Mouse (Mus musculus): ENCODE results near the gene Fastkd3. TPM values are rescaled to one million over a fixed set of nuclear protein-coding genes. Genes with fewer than 3 reads are reported as not detected.
"Not testable (repeated sequence)": the region's sequence is repeated elsewhere in the genome, so short reads cannot be mapped to it uniquely, and the experiment has no call there.

Fastkd3 gene
- 25.0 and 27.3 TPM in 2 replicates for polyA plus RNA-seq (2014; fragmentation: Nextera tagmentation; extraction: Ambion mirVana)

GRCm38 (mm10) chr13:68581747-68582516 is at the start of gene Fastkd3, which contains the start of gene Mtrr:
Fastkd3 (plus strand) TSS chr13:68582234.
Mtrr (minus strand) TSS chr13:68582149.
- Histone ChIP-seq H3K4me3 (replicated peaks; ENCODE audit: low read depth, low read length) (peak within 1 kb of the TSS; percentile 83), H3K4me2 (ENCODE audit: low read length) (peak within 1 kb of the TSS; percentile 91), H3K4me1 (ENCODE audit: control insufficient read depth, insufficient read depth, low read length) (peaks cover 7% of the 10 kb centered on the region), H3K9me3 (ENCODE audit: control insufficient read depth, low read length) (no peaks in the 10 kb centered on the region), H3K9ac (replicated peaks; ENCODE audit: low read length) (peak within 1 kb of the TSS; percentile 66), H3K27me3 (ENCODE audit: control insufficient read depth, insufficient read depth, low read length) (no peaks in the 10 kb centered on the region), H3K36me3 (ENCODE audit: control insufficient read depth, insufficient read depth, low read length) (peaks cover 47% of the 10 kb centered on the region), H3K27ac (replicated peaks; ENCODE audit: low read depth, low read length) (peak within 1 kb of the TSS; percentile 70)
- ATAC-seq (ENCODE audit: low FRiP score, low TSS enrichment), result peak; percentile 100
- peak; percentile 99 for DNase-seq
- under 1% methylated on average over 81 of the region's 81 CpGs for WGBS

GRCm38 (mm10) chr13:68553391-68553790 is 28.6 kb upstream of the Fastkd3 start:
- H3K4me3 ChIP-seq (replicated peaks; ENCODE audit: low read depth, low read length); H3K27ac ChIP-seq (replicated peaks; ENCODE audit: low read depth, low read length); H3K9ac ChIP-seq (replicated peaks; ENCODE audit: low read length); H3K4me2 ChIP-seq (ENCODE audit: low read length); H3K27me3 ChIP-seq (ENCODE audit: control insufficient read depth, insufficient read depth, low read length); H3K36me3 ChIP-seq (ENCODE audit: control insufficient read depth, insufficient read depth, low read length); ATAC-seq (ENCODE audit: low FRiP score, low TSS enrichment); H3K9me3 ChIP-seq (ENCODE audit: control insufficient read depth, low read length); H3K4me1 ChIP-seq (ENCODE audit: control insufficient read depth, insufficient read depth, low read length): not testable (repeated sequence)
- 29% methylated on average over 4 of the region's 6 CpGs for WGBS
- DNase-seq, result peak; percentile 62

DNA sequence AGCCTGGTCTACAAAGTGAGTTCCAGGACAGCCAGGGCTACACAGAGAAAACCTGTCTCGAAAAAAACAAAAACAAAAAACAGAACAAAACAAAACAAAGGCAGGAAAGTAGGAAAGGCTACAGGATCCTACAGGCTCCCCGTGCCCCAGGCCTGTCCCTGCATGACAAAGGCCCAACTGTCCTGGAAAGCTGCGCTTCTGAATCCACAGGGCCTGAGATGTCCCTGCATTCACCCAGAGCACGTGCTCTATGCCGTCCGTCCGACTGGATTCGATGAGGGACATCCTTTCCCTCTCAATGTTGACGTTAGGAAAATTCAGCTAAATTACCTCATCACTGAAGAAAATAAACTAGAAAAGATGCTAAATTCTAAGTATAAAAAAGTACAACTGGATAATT is 13.9 kb upstream of the Fastkd3 start:
- no peaks in the 10 kb centered on the region for H3K27me3 ChIP-seq (ENCODE audit: control insufficient read depth, insufficient read depth, low read length)
- H3K9me3 ChIP-seq (ENCODE audit: control insufficient read depth, low read length), result no peaks in the 10 kb centered on the region
- H3K27ac ChIP-seq (replicated peaks; ENCODE audit: low read depth, low read length), result no peak overlapping the region
- no peak overlapping the region for H3K9ac ChIP-seq (replicated peaks; ENCODE audit: low read length)
- peaks cover 80% of the 10 kb centered on the region for H3K36me3 ChIP-seq (ENCODE audit: control insufficient read depth, insufficient read depth, low read length)
- no peak overlapping the region for H3K4me3 ChIP-seq (replicated peaks; ENCODE audit: low read depth, low read length)
- WGBS, result 95% methylated on average over 9 of the region's 9 CpGs
- DNase-seq (no peak), ATAC-seq (ENCODE audit: low FRiP score, low TSS enrichment) (no peak)
- H3K4me2 ChIP-seq (ENCODE audit: low read length), result no peak overlapping the region
- no peaks in the 10 kb centered on the region for H3K4me1 ChIP-seq (ENCODE audit: control insufficient read depth, insufficient read depth, low read length)

- Histone ChIP-seq H3K4me2 (ENCODE audit: low read length) (no peak overlapping the region), H3K4me3 (replicated peaks; ENCODE audit: low read depth, low read length) (no peak overlapping the region), H3K36me3 (ENCODE audit: control insufficient read depth, insufficient read depth, low read length) (peaks cover 76% of the 10 kb centered on the region), H3K4me1 (ENCODE audit: control insufficient read depth, insufficient read depth, low read length) (no peaks in the 10 kb centered on the region), H3K9ac (replicated peaks; ENCODE audit: low read length) (no peak overlapping the region), H3K27ac (replicated peaks; ENCODE audit: low read depth, low read length) (no peak overlapping the region), H3K9me3 (ENCODE audit: control insufficient read depth, low read length) (no peaks in the 10 kb centered on the region), H3K27me3 (ENCODE audit: control insufficient read depth, insufficient read depth, low read length) (no peaks in the 10 kb centered on the region)
- ATAC-seq (ENCODE audit: low FRiP score, low TSS enrichment) (no peak), DNase-seq (no peak)
- 91% methylated on average over 11 of the region's 11 CpGs for WGBS
Measured at GRCm38 (mm10) chr13:68568548-68568947, 13.5 kb upstream of the Fastkd3 start.

DNA sequence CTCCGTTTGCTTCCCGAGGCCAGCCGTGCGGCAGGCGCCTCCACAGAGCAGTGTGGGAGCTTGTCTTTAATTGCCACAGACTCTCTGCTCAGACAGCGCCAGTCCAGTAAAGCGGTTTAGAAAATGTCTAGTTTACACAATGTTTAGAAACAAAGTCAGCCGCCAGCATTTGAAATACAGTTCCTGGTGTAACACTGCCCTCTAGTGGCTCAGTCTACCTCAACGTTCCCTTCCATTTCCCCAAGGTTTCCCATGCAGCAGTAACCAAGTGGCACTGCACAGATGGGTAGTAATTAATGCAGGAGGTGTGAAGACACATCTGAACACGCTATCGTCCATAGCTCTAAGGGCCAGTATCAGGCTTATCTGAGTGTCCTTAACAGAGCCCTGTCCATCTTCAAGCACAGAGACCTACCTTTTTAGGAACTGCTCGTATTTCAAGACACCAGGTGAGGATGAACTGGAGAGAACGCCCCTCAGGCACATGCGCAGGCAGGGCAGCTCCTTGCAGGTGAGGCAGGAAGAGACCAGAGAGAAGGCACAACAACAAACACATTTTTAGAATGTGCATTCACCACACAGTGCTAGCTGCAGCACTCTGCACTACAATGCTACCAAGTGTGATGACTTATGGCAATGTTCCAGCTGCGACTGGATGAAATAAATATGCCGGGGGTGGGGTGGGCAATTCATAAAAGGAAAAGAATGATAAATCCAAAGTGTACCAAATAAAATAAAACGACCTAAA is 12.3 kb upstream of the Fastkd3 start:
- ATAC-seq (ENCODE audit: low FRiP score, low TSS enrichment) (peak; percentile 47; the same call in 1 of the 2 replicates), DNase-seq (peak; percentile 87)
- Histone ChIP-seq H3K9me3 (ENCODE audit: control insufficient read depth, low read length) (no peaks in the 10 kb centered on the region), H3K4me1 (ENCODE audit: control insufficient read depth, insufficient read depth, low read length) (no peaks in the 10 kb centered on the region), H3K27ac (replicated peaks; ENCODE audit: low read depth, low read length) (no peak overlapping the region), H3K36me3 (ENCODE audit: control insufficient read depth, insufficient read depth, low read length) (peaks cover 65% of the 10 kb centered on the region), H3K4me2 (ENCODE audit: low read length) (no peak overlapping the region), H3K9ac (replicated peaks; ENCODE audit: low read length) (no peak overlapping the region), H3K4me3 (replicated peaks; ENCODE audit: low read depth, low read length) (no peak overlapping the region), H3K27me3 (ENCODE audit: control insufficient read depth, insufficient read depth, low read length) (no peaks in the 10 kb centered on the region)
- 73% methylated on average over 17 of the region's 17 CpGs for WGBS

GRCm38 (mm10) chr13:68572247-68572646 is 9.8 kb upstream of the Fastkd3 start:
- Histone ChIP-seq H3K4me1 (ENCODE audit: control insufficient read depth, insufficient read depth, low read length) (no peaks in the 10 kb centered on the region), H3K9me3 (ENCODE audit: control insufficient read depth, low read length) (no peaks in the 10 kb centered on the region), H3K9ac (replicated peaks; ENCODE audit: low read length) (no peak overlapping the region), H3K36me3 (ENCODE audit: control insufficient read depth, insufficient read depth, low read length) (peaks cover 57% of the 10 kb centered on the region), H3K27ac (replicated peaks; ENCODE audit: low read depth, low read length) (no peak overlapping the region), H3K4me2 (ENCODE audit: low read length) (no peak overlapping the region), H3K4me3 (replicated peaks; ENCODE audit: low read depth, low read length) (no peak overlapping the region), H3K27me3 (ENCODE audit: control insufficient read depth, insufficient read depth, low read length) (no peaks in the 10 kb centered on the region)
- WGBS, result 94% methylated on average over 19 of the region's 19 CpGs
- DNase-seq, result no peak
- ATAC-seq (ENCODE audit: low FRiP score, low TSS enrichment), result no peak

DNA sequence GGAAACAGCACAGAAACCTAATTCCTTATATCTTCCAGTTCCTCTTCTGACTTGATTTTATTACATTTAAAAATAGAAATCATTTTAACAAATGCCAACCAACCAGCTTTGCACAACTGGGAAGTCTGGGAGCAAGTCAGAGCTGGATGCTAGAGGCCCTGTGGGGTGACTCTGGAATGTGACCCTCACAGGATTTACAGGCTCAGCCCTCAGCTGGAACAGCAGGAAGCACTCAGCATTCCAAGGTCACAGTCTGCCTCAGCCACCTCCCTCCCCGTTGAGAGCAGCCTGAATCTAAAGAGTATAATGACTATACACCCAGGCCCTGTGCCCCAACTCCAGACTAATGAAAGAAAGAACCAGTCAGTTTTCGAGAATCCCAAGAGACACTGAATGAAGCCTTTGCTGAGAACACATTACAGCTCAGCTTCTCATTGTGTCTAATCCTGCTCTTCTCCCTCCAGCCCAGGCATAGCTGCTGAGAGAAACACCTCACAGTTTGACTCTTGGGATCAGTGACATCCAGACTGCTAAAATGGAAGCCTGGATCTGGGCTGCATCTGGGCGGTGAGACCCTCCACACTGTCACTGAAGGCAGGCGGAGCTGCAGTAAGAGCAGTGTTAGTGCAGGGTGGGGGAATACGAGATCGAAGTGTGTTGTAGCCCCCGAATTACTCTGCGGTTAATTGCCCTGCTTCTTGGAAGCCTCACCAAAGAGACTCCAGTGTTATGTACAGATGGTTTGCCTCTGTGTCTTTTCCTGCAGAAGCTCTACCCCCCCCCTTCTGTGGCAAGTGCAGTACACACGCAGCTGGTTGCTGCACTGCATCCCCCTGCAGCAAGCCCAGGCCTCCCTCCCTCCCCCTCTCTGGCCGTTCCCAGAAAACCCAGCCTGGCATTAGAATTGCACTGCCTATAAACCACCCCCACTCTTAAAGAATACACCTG is 8.8 kb upstream of the Fastkd3 start:
- Histone ChIP-seq H3K9ac (replicated peaks; ENCODE audit: low read length) (no peak overlapping the region), H3K36me3 (ENCODE audit: control insufficient read depth, insufficient read depth, low read length) (peaks cover 55% of the 10 kb centered on the region), H3K4me2 (ENCODE audit: low read length) (no peak overlapping the region), H3K4me1 (ENCODE audit: control insufficient read depth, insufficient read depth, low read length) (no peaks in the 10 kb centered on the region), H3K27ac (replicated peaks; ENCODE audit: low read depth, low read length) (no peak overlapping the region), H3K9me3 (ENCODE audit: control insufficient read depth, low read length) (no peaks in the 10 kb centered on the region), H3K27me3 (ENCODE audit: control insufficient read depth, insufficient read depth, low read length) (no peaks in the 10 kb centered on the region), H3K4me3 (replicated peaks; ENCODE audit: low read depth, low read length) (no peak overlapping the region)
- no peak for DNase-seq
- no peak for ATAC-seq (ENCODE audit: low FRiP score, low TSS enrichment)
- WGBS, result 70% methylated on average over 10 of the region's 10 CpGs

GRCm38 (mm10) chr13:68574398-68574797 is 7.6 kb upstream of the Fastkd3 start:
- 86% methylated on average over 4 of the region's 4 CpGs for WGBS
- H3K4me3 ChIP-seq (replicated peaks; ENCODE audit: low read depth, low read length), result no peak overlapping the region
- no peaks in the 10 kb centered on the region for H3K4me1 ChIP-seq (ENCODE audit: control insufficient read depth, insufficient read depth, low read length)
- peaks cover 51% of the 10 kb centered on the region for H3K36me3 ChIP-seq (ENCODE audit: control insufficient read depth, insufficient read depth, low read length)
- no peak overlapping the region for H3K27ac ChIP-seq (replicated peaks; ENCODE audit: low read depth, low read length)
- no peaks in the 10 kb centered on the region for H3K9me3 ChIP-seq (ENCODE audit: control insufficient read depth, low read length)
- no peaks in the 10 kb centered on the region for H3K27me3 ChIP-seq (ENCODE audit: control insufficient read depth, insufficient read depth, low read length)
- ATAC-seq (ENCODE audit: low FRiP score, low TSS enrichment) (no peak), DNase-seq (no peak)
- no peak overlapping the region for H3K4me2 ChIP-seq (ENCODE audit: low read length)
- H3K9ac ChIP-seq (replicated peaks; ENCODE audit: low read length), result no peak overlapping the region
